Mouse (Mus musculus) heart, adult 2 months (tissue): ENCODE results near the gene Synpo2.

Source experiments
- CTCF ChIP-seq: fragments of 200-600 bp; IDR thresholded peaks from 2 replicates; pipeline ENCODE4 v1.8.1; 2022; ENCODE audit warnings: antibody characterized with exemption, mild to moderate bottlenecking, moderate library complexity
- POLR2A ChIP-seq: fragments of 200-500 bp; IDR thresholded peaks from 2 replicates; pipeline ENCODE4 v1.6.1; 2011; ENCODE audit warnings: mild to moderate bottlenecking, low read depth, low read length, control low read depth; ENCODE audit not compliant: insufficient read depth

- TF ChIP-seq POLR2A (no peak), CTCF (no peak)
Measured at GRCm38 (mm10) chr3:123148641-123149040, 87.3 kb downstream of the Synpo2 start.
